ENCODE assay signal across 29 mouse cellular contexts in genomic region chr2:80819268-80819667, GRCm38 (mm10).
DNase-seq lines count a peak whose midpoint lies in the region; ATAC-seq and TF ChIP-seq lines count a peak whose summit lies in the region.
"Had no signal": no experiment of that assay in that cellular context is flagged by ENCODE, and none has a peak within 500 bp of the region (broad histone marks: within the 10 kb centered on the region; RNA-seq: fewer than 3 reads in every experiment).

No protein-coding gene starts in this region.

- ATAC-seq in embryonic facial prominence, embryonic 14.5 days (ENCODE audit: low read depth), result no peak
- ATAC-seq in hindbrain, postnatal 0 days, result no peak
- no peak for ATAC-seq in hindbrain, embryonic 13.5 days (ENCODE audit: low FRiP score)
- peak; percentile 62; the same call in 1 of the 2 replicates for ATAC-seq in lung, embryonic 14.5 days (ENCODE audit: insufficient read depth)
- no peak for ATAC-seq in lung, postnatal 0 days
- ATAC-seq in neural tube, embryonic 15.5 days (ENCODE audit: low FRiP score), result no peak
- ATAC-seq: forebrain, embryonic 13.5 days; intestine, postnatal 0 days had no signal

- 65% methylated on average over 2 of the region's 2 CpGs for WGBS in embryonic facial prominence, embryonic 14.5 days
- 82% methylated on average over 2 of the region's 2 CpGs for WGBS in embryonic facial prominence, embryonic 10.5 days
- WGBS in hindbrain, postnatal 0 days, result 51% methylated on average over 2 of the region's 2 CpGs
- WGBS in hindbrain, embryonic 13.5 days, result 73% methylated on average over 2 of the region's 2 CpGs
- WGBS in lung, embryonic 14.5 days, result 30% methylated on average over 2 of the region's 2 CpGs
- 26% methylated on average over 2 of the region's 2 CpGs for WGBS in lung, postnatal 0 days
- WGBS in neural tube, embryonic 15.5 days, result 72% methylated on average over 2 of the region's 2 CpGs

- no peaks in the 10 kb centered on the region for H3K4me1 ChIP-seq in embryonic facial prominence, embryonic 14.5 days (ENCODE audit: control insufficient read depth, insufficient read depth, low read length)
- no peaks in the 10 kb centered on the region for H3K4me1 ChIP-seq in embryonic facial prominence, embryonic 10.5 days
- H3K4me1 ChIP-seq in hindbrain, postnatal 0 days (ENCODE audit: insufficient read depth, low read length), result no peaks in the 10 kb centered on the region
- no peaks in the 10 kb centered on the region for H3K4me1 ChIP-seq in hindbrain, embryonic 13.5 days (replicated peaks)
- no peaks in the 10 kb centered on the region for H3K4me1 ChIP-seq in lung, embryonic 14.5 days (ENCODE audit: insufficient read depth)
- H3K4me1 ChIP-seq in lung, postnatal 0 days (ENCODE audit: insufficient read depth, low read depth, low read length), result no peaks in the 10 kb centered on the region
- no peaks in the 10 kb centered on the region for H3K4me1 ChIP-seq in neural tube, embryonic 15.5 days
- H3K4me1 ChIP-seq: embryonic facial prominence, embryonic 13.5 days; forebrain, embryonic 10.5 days; forebrain, embryonic 13.5 days; heart, embryonic 12.5 days; heart, embryonic 15.5 days; hindbrain, embryonic 10.5 days had no signal

- no peak overlapping the region for H3K9ac ChIP-seq in embryonic facial prominence, embryonic 14.5 days (ENCODE audit: low read depth, low read length)
- H3K9ac ChIP-seq in hindbrain, postnatal 0 days (replicated peaks; ENCODE audit: low read length), result no peak overlapping the region
- no peak overlapping the region for H3K9ac ChIP-seq in hindbrain, embryonic 13.5 days
- H3K9ac ChIP-seq in lung, embryonic 14.5 days, result no peak overlapping the region
- no peak overlapping the region for H3K9ac ChIP-seq in lung, postnatal 0 days (replicated peaks; ENCODE audit: low read depth)
- no peak overlapping the region for H3K9ac ChIP-seq in neural tube, embryonic 15.5 days (replicated peaks)
- H3K9ac ChIP-seq: embryonic facial prominence, embryonic 13.5 days; forebrain, embryonic 13.5 days; heart, embryonic 12.5 days; heart, embryonic 15.5 days; hindbrain, embryonic 14.5 days had no signal

- TF ChIP-seq CTCF in hindbrain, postnatal 0 days (IDR thresholded peaks at IDR 0.05; ENCODE audit: low read depth), result no peak
- no peak for TF ChIP-seq CTCF in lung, embryonic 14.5 days (IDR thresholded peaks at IDR 0.05; ENCODE audit: low read depth)
- no peak for TF ChIP-seq CTCF in lung, postnatal 0 days (IDR thresholded peaks at IDR 0.05)

- no peaks in the 10 kb centered on the region for H3K36me3 ChIP-seq in embryonic facial prominence, embryonic 14.5 days (ENCODE audit: control insufficient read depth, insufficient read depth, low read length)
- no peaks in the 10 kb centered on the region for H3K36me3 ChIP-seq in embryonic facial prominence, embryonic 10.5 days (replicated peaks)
- no peaks in the 10 kb centered on the region for H3K36me3 ChIP-seq in hindbrain, postnatal 0 days (ENCODE audit: insufficient read depth, low read length)
- H3K36me3 ChIP-seq in hindbrain, embryonic 13.5 days, result no peaks in the 10 kb centered on the region
- no peaks in the 10 kb centered on the region for H3K36me3 ChIP-seq in lung, embryonic 14.5 days (ENCODE audit: insufficient read depth)
- H3K36me3 ChIP-seq in lung, postnatal 0 days (ENCODE audit: insufficient read depth, low read length), result no peaks in the 10 kb centered on the region
- H3K36me3 ChIP-seq in neural tube, embryonic 15.5 days, result no peaks in the 10 kb centered on the region
- H3K36me3 ChIP-seq: embryonic facial prominence, embryonic 13.5 days; forebrain, embryonic 10.5 days; G1E; heart, embryonic 12.5 days; heart, embryonic 15.5 days; hindbrain, embryonic 10.5 days had no signal

- H3K4me3 ChIP-seq in embryonic facial prominence, embryonic 14.5 days (ENCODE audit: low read depth, low read length), result no peak overlapping the region
- no peak overlapping the region for H3K4me3 ChIP-seq in embryonic facial prominence, embryonic 10.5 days
- no peak overlapping the region for H3K4me3 ChIP-seq in hindbrain, postnatal 0 days (ENCODE audit: low read length)
- H3K4me3 ChIP-seq in hindbrain, embryonic 13.5 days, result no peak overlapping the region
- no peak overlapping the region for H3K4me3 ChIP-seq in lung, embryonic 14.5 days (ENCODE audit: low read depth, low read length)
- no peak overlapping the region for H3K4me3 ChIP-seq in lung, postnatal 0 days (ENCODE audit: low read depth, low read length)
- H3K4me3 ChIP-seq in neural tube, embryonic 15.5 days (replicated peaks), result no peak overlapping the region
- H3K4me3 ChIP-seq: embryonic facial prominence, embryonic 13.5 days; forebrain, embryonic 10.5 days; forebrain, embryonic 13.5 days; gastrocnemius, adult 2 months; heart, embryonic 12.5 days; heart, embryonic 15.5 days; hindbrain, embryonic 10.5 days had no signal

- no peak overlapping the region for H3K27ac ChIP-seq in embryonic facial prominence, embryonic 14.5 days (replicated peaks; ENCODE audit: low read depth, low read length)
- H3K27ac ChIP-seq in embryonic facial prominence, embryonic 10.5 days (replicated peaks), result no peak overlapping the region
- no peak overlapping the region for H3K27ac ChIP-seq in hindbrain, postnatal 0 days
- no peak overlapping the region for H3K27ac ChIP-seq in hindbrain, embryonic 13.5 days
- no peak overlapping the region for H3K27ac ChIP-seq in lung, embryonic 14.5 days (ENCODE audit: low read depth)
- no peak overlapping the region for H3K27ac ChIP-seq in lung, postnatal 0 days (ENCODE audit: low read length)
- H3K27ac ChIP-seq in neural tube, embryonic 15.5 days (replicated peaks), result no peak overlapping the region
- H3K27ac ChIP-seq: embryonic facial prominence, embryonic 13.5 days; forebrain, embryonic 10.5 days; forebrain, embryonic 13.5 days; gastrocnemius, adult 2 months; heart, embryonic 15.5 days; hindbrain, embryonic 10.5 days; hindbrain, embryonic 14.5 days had no signal

- peak; percentile 6 for DNase-seq in embryonic facial prominence, embryonic 14.5 days (ENCODE audit: low spot score)
- no peak for DNase-seq in embryonic facial prominence, embryonic 10.5 days (ENCODE audit: low spot score)
- DNase-seq in hindbrain, postnatal 0 days (ENCODE audit: low spot score), result peak; percentile 10
- DNase-seq in lung, embryonic 14.5 days, result peak; percentile 79
- no peak for DNase-seq in lung, postnatal 0 days (ENCODE audit: low spot score)
- DNase-seq in embryo, embryonic 9.5 days (ENCODE audit: extremely low spot score), result no peak
- DNase-seq: adrenal gland, adult 8-10 months; adrenal gland, postnatal 25 days; B cell, adult 2 months; cerebellum, adult 18-20 months; cerebellum, adult 9-10 months; cerebellum, postnatal 14 days; gastrocnemius, adult 2 months; gastrocnemius, postnatal 14 days; heart, adult 18-20 months; heart, postnatal 10 days; heart, postnatal 36 days had no signal

- no peak for TF ChIP-seq EP300 in lung, postnatal 0 days (IDR thresholded peaks at IDR 0.05)

- H3K9me3 ChIP-seq in embryonic facial prominence, embryonic 14.5 days (ENCODE audit: control insufficient read depth, low read length), result no peaks in the 10 kb centered on the region
- H3K9me3 ChIP-seq in embryonic facial prominence, embryonic 10.5 days, result no peaks in the 10 kb centered on the region
- no peaks in the 10 kb centered on the region for H3K9me3 ChIP-seq in hindbrain, postnatal 0 days (ENCODE audit: low read length)
- H3K9me3 ChIP-seq in hindbrain, embryonic 13.5 days, result no peaks in the 10 kb centered on the region
- H3K9me3 ChIP-seq in lung, embryonic 14.5 days (ENCODE audit: low read depth, low read length), result no peaks in the 10 kb centered on the region
- no peaks in the 10 kb centered on the region for H3K9me3 ChIP-seq in lung, postnatal 0 days (ENCODE audit: low read length)
- H3K9me3 ChIP-seq in neural tube, embryonic 15.5 days (replicated peaks), result no peaks in the 10 kb centered on the region
- H3K9me3 ChIP-seq: embryonic facial prominence, embryonic 13.5 days; forebrain, embryonic 10.5 days; forebrain, embryonic 13.5 days; G1E; heart, embryonic 12.5 days; heart, embryonic 15.5 days; hindbrain, embryonic 10.5 days had no signal

- H3K27me3 ChIP-seq in embryonic facial prominence, embryonic 14.5 days (replicated peaks; ENCODE audit: control insufficient read depth, insufficient read depth, low read length), result no peaks in the 10 kb centered on the region
- H3K27me3 ChIP-seq in embryonic facial prominence, embryonic 10.5 days (replicated peaks; ENCODE audit: low read depth, poor library complexity, severe bottlenecking), result no peaks in the 10 kb centered on the region
- no peaks in the 10 kb centered on the region for H3K27me3 ChIP-seq in hindbrain, postnatal 0 days (ENCODE audit: insufficient read depth, low read length)
- H3K27me3 ChIP-seq in hindbrain, embryonic 13.5 days, result no peaks in the 10 kb centered on the region
- no peaks in the 10 kb centered on the region for H3K27me3 ChIP-seq in lung, embryonic 14.5 days (ENCODE audit: insufficient read depth, low read length)
- H3K27me3 ChIP-seq in lung, postnatal 0 days (replicated peaks; ENCODE audit: insufficient read depth, low read length), result no peaks in the 10 kb centered on the region
- no peaks in the 10 kb centered on the region for H3K27me3 ChIP-seq in neural tube, embryonic 15.5 days (replicated peaks)
- H3K27me3 ChIP-seq: CH12.LX; embryonic facial prominence, embryonic 13.5 days; forebrain, embryonic 13.5 days; heart, embryonic 12.5 days; heart, embryonic 15.5 days had no signal

- no peak overlapping the region for H3K4me2 ChIP-seq in embryonic facial prominence, embryonic 14.5 days (ENCODE audit: low read depth, low read length)
- no peak overlapping the region for H3K4me2 ChIP-seq in hindbrain, postnatal 0 days (ENCODE audit: low read depth, low read length)
- H3K4me2 ChIP-seq in hindbrain, embryonic 13.5 days, result no peak overlapping the region
- no peak overlapping the region for H3K4me2 ChIP-seq in lung, embryonic 14.5 days
- H3K4me2 ChIP-seq in lung, postnatal 0 days (replicated peaks; ENCODE audit: low read depth, low read length), result no peak overlapping the region
- H3K4me2 ChIP-seq in neural tube, embryonic 15.5 days, result no peak overlapping the region
- H3K4me2 ChIP-seq: embryonic facial prominence, embryonic 13.5 days; forebrain, embryonic 13.5 days; heart, embryonic 12.5 days; heart, embryonic 15.5 days; hindbrain, embryonic 14.5 days had no signal

Comparison
In these comparisons a context has a peak if more than half of its experiments do, and no peak if none do; other contexts are left out.
1. DNase-seq: peak in embryonic facial prominence, embryonic 14.5 days (single experiment), hindbrain, postnatal 0 days (single experiment) and lung, embryonic 14.5 days (single experiment); none in embryonic facial prominence, embryonic 10.5 days (single experiment), lung, postnatal 0 days (single experiment) and embryo, embryonic 9.5 days (single experiment).